ENCODE assay signal across 9 mouse cellular contexts in genomic region chr11:120306366-120307131, GRCm38 (mm10). TPM values are rescaled to one million over a fixed set of nuclear protein-coding genes. Genes with fewer than 3 reads are reported as not detected.
A peak's percentile ranks its signal among the peaks of the same experiment; 100 is the strongest.
DNase-seq lines count a peak whose midpoint lies in the region; ATAC-seq lines count a peak whose summit lies in the region.
"Had no signal": no experiment of that assay in that cellular context is flagged by ENCODE, and none has a peak within 500 bp of the region (broad histone marks: within the 10 kb centered on the region; RNA-seq: fewer than 3 reads in every experiment).

No protein-coding gene starts in this region.

- WGBS in neural tube, embryonic 11.5 days = 53% methylated on average over 12 of the region's 12 CpGs
- WGBS in hindbrain, embryonic 14.5 days = 54% methylated on average over 12 of the region's 12 CpGs
- WGBS in neural tube, embryonic 12.5 days = 50% methylated on average over 12 of the region's 12 CpGs

- H3K27ac ChIP-seq in neural tube, embryonic 11.5 days (ENCODE audit: low read depth, low read length) = no peak overlapping the region
- no peak overlapping the region for H3K27ac ChIP-seq in hindbrain, embryonic 14.5 days
- H3K27ac ChIP-seq in neural tube, embryonic 12.5 days = no peak overlapping the region

- no peak for ATAC-seq in erythroblast, adult 5-6 weeks (replicated peaks; ENCODE audit: low FRiP score, poor library complexity, severe bottlenecking)
- ATAC-seq in neural tube, embryonic 11.5 days (ENCODE audit: insufficient read depth, low FRiP score, low TSS enrichment) = no peak
- no peak for ATAC-seq in hindbrain, embryonic 14.5 days (ENCODE audit: low FRiP score)
- no peak for ATAC-seq in neural tube, embryonic 12.5 days (ENCODE audit: low FRiP score, low read depth)

- peaks cover 42% of the 10 kb centered on the region for H3K27me3 ChIP-seq in erythroblast, embryonic 14.5 days (ENCODE audit: control insufficient read depth)
- H3K27me3 ChIP-seq in neural tube, embryonic 11.5 days (ENCODE audit: control insufficient read depth, insufficient read depth, low read length) = peaks cover 11% of the 10 kb centered on the region; the same call in 1 of the 2 replicates
- H3K27me3 ChIP-seq in hindbrain, embryonic 14.5 days (ENCODE audit: control insufficient read depth, insufficient read depth, low read length) = 0 out of 2 replicates have a peak, but pooled peaks cover 2% of the 10 kb centered on the region
- H3K27me3 ChIP-seq in neural tube, embryonic 12.5 days (replicated peaks) = peaks cover 17% of the 10 kb centered on the region
- H3K27me3 ChIP-seq: embryonic facial prominence, embryonic 15.5 days had no signal

- no peaks in the 10 kb centered on the region; the same call in 1 of the 2 replicates for H3K36me3 ChIP-seq in erythroblast, embryonic 14.5 days (ENCODE audit: control insufficient read depth)
- no peaks in the 10 kb centered on the region for H3K36me3 ChIP-seq in neural tube, embryonic 11.5 days (ENCODE audit: control insufficient read depth, insufficient read depth, low read length)
- H3K36me3 ChIP-seq in hindbrain, embryonic 14.5 days (replicated peaks; ENCODE audit: control insufficient read depth, insufficient read depth) = no peaks in the 10 kb centered on the region
- H3K36me3 ChIP-seq in neural tube, embryonic 12.5 days = no peaks in the 10 kb centered on the region
- H3K36me3 ChIP-seq: embryonic facial prominence, embryonic 15.5 days had no signal

- H3K4me2 ChIP-seq in neural tube, embryonic 11.5 days (ENCODE audit: low read depth) = no peak overlapping the region
- H3K4me2 ChIP-seq in hindbrain, embryonic 14.5 days (replicated peaks) = peak overlapping the region; percentile 89; the same call in 1 of the 2 replicates
- H3K4me2 ChIP-seq in neural tube, embryonic 12.5 days (replicated peaks) = peak overlapping the region; percentile 68; the same call in 1 of the 2 replicates

- no peak overlapping the region; the same call in 1 of the 2 replicates for H3K9ac ChIP-seq in neural tube, embryonic 11.5 days (ENCODE audit: low read length)
- no peak overlapping the region for H3K9ac ChIP-seq in hindbrain, embryonic 14.5 days
- H3K9ac ChIP-seq in neural tube, embryonic 12.5 days = no peak overlapping the region

- H3K9me3 ChIP-seq in erythroblast, embryonic 14.5 days (ENCODE audit: control insufficient read depth, low read length) = peaks cover 2% of the 10 kb centered on the region; the same call in 1 of the 2 replicates
- H3K9me3 ChIP-seq in neural tube, embryonic 11.5 days (ENCODE audit: control insufficient read depth, low read length) = no peaks in the 10 kb centered on the region
- no peaks in the 10 kb centered on the region for H3K9me3 ChIP-seq in hindbrain, embryonic 14.5 days (ENCODE audit: control insufficient read depth, low read length)
- no peaks in the 10 kb centered on the region for H3K9me3 ChIP-seq in neural tube, embryonic 12.5 days
- H3K9me3 ChIP-seq: embryonic facial prominence, embryonic 15.5 days had no signal

- H3K4me1 ChIP-seq in erythroblast, embryonic 14.5 days (ENCODE audit: control insufficient read depth) = peaks cover 84% of the 10 kb centered on the region
- peaks cover 42% of the 10 kb centered on the region for H3K4me1 ChIP-seq in neural tube, embryonic 11.5 days (ENCODE audit: control insufficient read depth, insufficient read depth, low read length)
- peaks cover 44% of the 10 kb centered on the region for H3K4me1 ChIP-seq in hindbrain, embryonic 14.5 days (replicated peaks; ENCODE audit: control insufficient read depth, insufficient read depth, low read length)
- H3K4me1 ChIP-seq in neural tube, embryonic 12.5 days = peaks cover 50% of the 10 kb centered on the region

- peak overlapping the region; percentile 75 for H3K4me3 ChIP-seq in erythroblast, embryonic 14.5 days (replicated peaks)
- no peak overlapping the region for H3K4me3 ChIP-seq in neural tube, embryonic 11.5 days (ENCODE audit: low read depth, low read length)
- no peak overlapping the region for H3K4me3 ChIP-seq in hindbrain, embryonic 14.5 days (replicated peaks; ENCODE audit: low read length)
- H3K4me3 ChIP-seq in neural tube, embryonic 12.5 days = no peak overlapping the region

- peak; percentile 10 for DNase-seq in neural tube, embryonic 11.5 days (ENCODE audit: low spot score)
- no peak for DNase-seq in neural tube, embryonic 10.5 days (ENCODE audit: extremely low spot score, low spot score)
- DNase-seq in hindbrain, embryonic 14.5 days (ENCODE audit: low spot score) = no peak
- no peak for DNase-seq in c-Kit-positive CD71-positive TER-119-positive erythroid progenitor cells, embryonic 14.5 days (ENCODE audit: low spot score)
- DNase-seq in adrenal gland, postnatal 10 days = no peak

RNA-seq across cellular contexts. Expression of gene Actg1, which starts 41.8 kb away (rescaled TPM):
- 9.0 TPM in 2 replicates for polyA plus RNA-seq in erythroblast, embryonic 14.5 days (2012)
- total RNA-seq in erythroblast, adult 5-6 weeks (2015; ENCODE audit: low replicate concordance) = 637 and 655 TPM in 2 replicates
- total RNA-seq in erythroblast, adult 5-6 weeks (2017; ENCODE audit: low replicate concordance) = 301 and 341 TPM in 2 replicates
- polyA plus RNA-seq in neural tube, embryonic 11.5 days (2014; fragmentation: Nextera tagmentation; extraction: Ambion mirVana) = 3,675 and 3,804 TPM in 2 replicates
- 4,053 and 4,080 TPM in 2 replicates for polyA plus RNA-seq in hindbrain, embryonic 14.5 days (2014; fragmentation: Nextera tagmentation; extraction: Ambion mirVana)
- polyA plus RNA-seq in neural tube, embryonic 12.5 days (2016; fragmentation: Nextera tagmentation; extraction: Ambion mirVana) = 3,655 and 3,681 TPM in 2 replicates
- 100 to 1,000 TPM; 954 to 956 TPM for total RNA-seq in adrenal gland, postnatal 10 days (2021)

RNA-seq across cellular contexts. Expression of gene Fscn2, which starts 54.8 kb away (rescaled TPM):
- not detected in 2 replicates for polyA plus RNA-seq in erythroblast, embryonic 14.5 days (2012)
- not detected in 2 replicates for total RNA-seq in erythroblast, adult 5-6 weeks (2015; ENCODE audit: low replicate concordance)
- total RNA-seq in erythroblast, adult 5-6 weeks (2017; ENCODE audit: low replicate concordance) = not detected in 2 replicates
- 0.42 and 0.81 TPM in 2 replicates for polyA plus RNA-seq in neural tube, embryonic 11.5 days (2014; fragmentation: Nextera tagmentation; extraction: Ambion mirVana)
- polyA plus RNA-seq in hindbrain, embryonic 14.5 days (2014; fragmentation: Nextera tagmentation; extraction: Ambion mirVana) = 1.6 and 2.2 TPM in 2 replicates
- polyA plus RNA-seq in neural tube, embryonic 12.5 days (2016; fragmentation: Nextera tagmentation; extraction: Ambion mirVana) = 1.1 and 1.6 TPM in 2 replicates
- total RNA-seq in adrenal gland, postnatal 10 days (2021) = under 1 TPM; 0.15 to 0.45 TPM

Comparison
In these comparisons a context has a peak if more than half of its experiments do, and no peak if none do; other contexts are left out.
1. RNA of gene Actg1, which starts 41.8 kb away (polyA plus RNA-seq): 4,053 to 4,080 TPM in hindbrain, embryonic 14.5 days, 3,675 to 3,804 TPM in neural tube, embryonic 11.5 days and 3,655 to 3,681 TPM in neural tube, embryonic 12.5 days; 9.0 TPM in erythroblast, embryonic 14.5 days; every median in the first group is over 100 times any median in the second.